Mouse (Mus musculus): Measurements from ENCODE around the gene Cpsf6.

- TF ChIP-seq CTCF (IDR thresholded peaks at IDR 0.05; ENCODE audit: insufficient read depth, low read depth, low read length) (no peak), POLR2A (IDR thresholded peaks at IDR 0.05; ENCODE audit: insufficient read depth, low read depth, low read length) (no peak)
Measured at GRCm38 (mm10) chr10:117339241-117339640, 40.6 kb downstream of the Cpsf6 start.
